Mouse (Mus musculus): ENCODE measurements around the gene 4930404H24Rik.

DNA sequence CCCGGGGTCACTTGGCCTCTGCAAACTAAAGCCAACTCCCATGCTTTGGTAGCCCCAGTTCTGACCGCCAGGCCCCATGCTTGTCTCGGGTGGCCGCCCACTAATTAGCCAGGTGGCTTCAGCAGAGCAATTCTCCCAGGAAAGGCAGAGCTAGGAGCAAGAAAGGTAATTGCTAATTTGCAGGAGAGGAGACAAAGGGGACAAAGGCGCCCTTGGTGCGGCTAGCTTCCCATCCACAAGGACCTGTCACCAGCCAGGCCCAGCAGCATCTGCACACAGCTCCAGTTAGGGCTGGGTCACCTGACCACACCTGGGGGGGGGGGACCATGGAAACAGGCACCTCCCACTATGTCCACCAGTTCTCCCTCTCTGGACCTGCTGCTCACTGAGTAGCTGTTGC is 19.0 kb downstream of the 4930404H24Rik start:
- TF ChIP-seq CTCF (IDR thresholded peaks at IDR 0.05; ENCODE audit: low read depth) (no peak), EP300 (IDR thresholded peaks at IDR 0.05; ENCODE audit: low read depth) (no peak)

All from liver, embryonic 14.5 days (tissue).